Mouse (Mus musculus): Measurements from ENCODE around the gene Gpr179. TPM values are rescaled to one million over a fixed set of nuclear protein-coding genes. Genes with fewer than 3 reads are reported as not detected.
A peak's percentile ranks its signal among the peaks of the same experiment; 100 is the strongest.

Gpr179 gene
- total RNA-seq, 1 experiment from 2014 or later: not detected

GRCm38 (mm10) chr11:97361948-97362648 lies 10.2 kb upstream of the Gpr179 start, which contains the start of gene Socs7:
Gene Socs7 (plus strand): TSS chr11:97362551.
- peak; percentile 90 for ATAC-seq (ENCODE audit: extremely low read depth, insufficient number of reproducible peaks, low FRiP score, poor library complexity, severe bottlenecking)

GRCm38 (mm10) chr11:97357663-97358062 lies 5.8 kb upstream of the Gpr179 start:
- peak; percentile 64 for ATAC-seq (ENCODE audit: extremely low read depth, insufficient number of reproducible peaks, low FRiP score, poor library complexity, severe bottlenecking)

- no peak for ATAC-seq (ENCODE audit: extremely low read depth, insufficient number of reproducible peaks, low FRiP score, poor library complexity, severe bottlenecking)
Measured at GRCm38 (mm10) chr11:97355247-97355646, 3.4 kb upstream of the Gpr179 start.

- ATAC-seq (ENCODE audit: extremely low read depth, insufficient number of reproducible peaks, low FRiP score, poor library complexity, severe bottlenecking): no peak
Measured at GRCm38 (mm10) chr11:97354646-97355045, 2.8 kb upstream of the Gpr179 start.

GRCm38 (mm10) chr11:97352935-97353597 lies 1.2 kb upstream of the Gpr179 start:
- no peak for ATAC-seq (ENCODE audit: extremely low read depth, insufficient number of reproducible peaks, low FRiP score, poor library complexity, severe bottlenecking)

GRCm38 (mm10) chr11:97350035-97350434 lies 1.8 kb downstream of the Gpr179 start:
- ATAC-seq (ENCODE audit: extremely low read depth, insufficient number of reproducible peaks, low FRiP score, poor library complexity, severe bottlenecking): no peak

GRCm38 (mm10) chr11:97347291-97347690 lies 4.6 kb downstream of the Gpr179 start:
- ATAC-seq (ENCODE audit: extremely low read depth, insufficient number of reproducible peaks, low FRiP score, poor library complexity, severe bottlenecking): no peak

GRCm38 (mm10) chr11:97346383-97346782 lies 5.5 kb downstream of the Gpr179 start:
- no peak for ATAC-seq (ENCODE audit: extremely low read depth, insufficient number of reproducible peaks, low FRiP score, poor library complexity, severe bottlenecking)

- ATAC-seq (ENCODE audit: extremely low read depth, insufficient number of reproducible peaks, low FRiP score, poor library complexity, severe bottlenecking): no peak
Measured at GRCm38 (mm10) chr11:97345446-97345845, 6.4 kb downstream of the Gpr179 start.

- peak; percentile 36; the same call in 1 of the 2 replicates for ATAC-seq (ENCODE audit: extremely low read depth, insufficient number of reproducible peaks, low FRiP score, poor library complexity, severe bottlenecking)
Measured at GRCm38 (mm10) chr11:97343619-97344018, 8.3 kb downstream of the Gpr179 start.

GRCm38 (mm10) chr11:97343175-97343574 lies 8.7 kb downstream of the Gpr179 start:
- no peak for ATAC-seq (ENCODE audit: extremely low read depth, insufficient number of reproducible peaks, low FRiP score, poor library complexity, severe bottlenecking)

- no peak for ATAC-seq (ENCODE audit: extremely low read depth, insufficient number of reproducible peaks, low FRiP score, poor library complexity, severe bottlenecking)
Measured at GRCm38 (mm10) chr11:97338977-97339315, 12.9 kb downstream of the Gpr179 start.

GRCm38 (mm10) chr11:97338302-97338976 lies 13.4 kb downstream of the Gpr179 start:
- ATAC-seq (ENCODE audit: extremely low read depth, insufficient number of reproducible peaks, low FRiP score, poor library complexity, severe bottlenecking): no peak

- ATAC-seq (ENCODE audit: extremely low read depth, insufficient number of reproducible peaks, low FRiP score, poor library complexity, severe bottlenecking): no peak
Measured at GRCm38 (mm10) chr11:97337363-97337762, 14.5 kb downstream of the Gpr179 start.

GRCm38 (mm10) chr11:97336751-97337345 lies 15.0 kb downstream of the Gpr179 start:
- ATAC-seq (ENCODE audit: extremely low read depth, insufficient number of reproducible peaks, low FRiP score, poor library complexity, severe bottlenecking): no peak

GRCm38 (mm10) chr11:97336238-97336637 lies 15.6 kb downstream of the Gpr179 start:
- ATAC-seq (ENCODE audit: extremely low read depth, insufficient number of reproducible peaks, low FRiP score, poor library complexity, severe bottlenecking): no peak

GRCm38 (mm10) chr11:97334400-97334799 lies 17.5 kb downstream of the Gpr179 start:
- no peak for ATAC-seq (ENCODE audit: extremely low read depth, insufficient number of reproducible peaks, low FRiP score, poor library complexity, severe bottlenecking)

- no peak for ATAC-seq (ENCODE audit: extremely low read depth, insufficient number of reproducible peaks, low FRiP score, poor library complexity, severe bottlenecking)
Measured at GRCm38 (mm10) chr11:97333896-97334295, 18.0 kb downstream of the Gpr179 start.

- no peak for ATAC-seq (ENCODE audit: extremely low read depth, insufficient number of reproducible peaks, low FRiP score, poor library complexity, severe bottlenecking)
Measured at GRCm38 (mm10) chr11:97333044-97333443, 18.8 kb downstream of the Gpr179 start.

Data from neutrophil, adult 5-6 weeks (primary cell).